Mouse (Mus musculus) thymus, adult 2 months (tissue): ENCODE measurements around the gene Mfsd4a. TPM values are rescaled to one million over a fixed set of nuclear protein-coding genes. Genes with fewer than 3 reads are reported as not detected.

Experiments used
- DNase-seq: peaks from one replicate; pipeline ENCODE4 v3.0.0; 2021
- H3K27ac ChIP-seq: fragments of 200-500 bp; 2 replicates; pipeline ENCODE4 v1.5.1; 2012; ENCODE audit warnings: low read length, control low read depth; ENCODE audit not compliant: control insufficient read depth, insufficient read depth
- H3K27me3 ChIP-seq: fragments of 200-500 bp; 2 replicates; pipeline ENCODE4 v1.6.1; 2012; ENCODE audit warnings: mild to moderate bottlenecking, low read length, moderate library complexity, mixed read lengths; ENCODE audit not compliant: control insufficient read depth, insufficient read depth
- H3K36me3 ChIP-seq: fragments of 200-500 bp; 2 replicates; pipeline ENCODE4 v1.6.1; 2012; ENCODE audit warnings: mild to moderate bottlenecking, low read length, moderate library complexity; ENCODE audit not compliant: control insufficient read depth, insufficient read depth
- H3K4me1 ChIP-seq: fragments of 200-500 bp; replicated peaks from 2 replicates; pipeline ENCODE4 v1.6.1; 2012; ENCODE audit warnings: low read length; ENCODE audit not compliant: control insufficient read depth, insufficient read depth
- H3K4me3 ChIP-seq: fragments of 200-500 bp; 2 replicates; pipeline ENCODE4 v1.5.1; 2012; ENCODE audit warnings: mild to moderate bottlenecking, low read length, control low read depth, moderate library complexity; ENCODE audit not compliant: control insufficient read depth, insufficient read depth
- CTCF ChIP-seq: fragments of 200-500 bp; IDR thresholded peaks from 2 replicates; pipeline ENCODE4 v1.5.1; 2012; ENCODE audit warnings: mild to moderate bottlenecking, control low read depth, low read length, moderate library complexity, borderline replicate concordance; ENCODE audit not compliant: control insufficient read depth, poor library complexity, insufficient read depth; ENCODE audit errors: extremely low read depth
- POLR2A ChIP-seq: fragments of 200-500 bp; IDR thresholded peaks from 2 replicates; pipeline ENCODE4 v1.6.1; 2012; ENCODE audit warnings: mild to moderate bottlenecking, low read length, control low read depth, moderate library complexity; ENCODE audit not compliant: control insufficient read depth, poor library complexity, insufficient read depth; ENCODE audit errors: extremely low read depth
- WGBS: fragments of 180-500 bp; shearing (Covaris S2); methylation state at CpG from one replicate; pipeline ENCODE4 v1.1.7; 2018; 5-methylcytosine and 5-hydroxymethylcytosine counted together
- polyA plus RNA-seq: library from polyadenylated mRNA; depleted of rRNA; stranded (reverse); fragments of >200 nt; gene quantifications from 2 replicates; pipeline ENCODE4 v1.2.3, GENCODE M21; 2012

Mfsd4a gene
- polyA plus RNA-seq, 1 experiment: 5.6 TPM

- no peak for TF ChIP-seq CTCF
- no peak for TF ChIP-seq POLR2A
- Histone ChIP-seq H3K4me1 (peaks cover 12% of the 10 kb centered on the region), H3K27ac (no peak overlapping the region), H3K27me3 (peaks cover 10% of the 10 kb centered on the region; the same call in 1 of the 2 replicates), H3K36me3 (no peaks in the 10 kb centered on the region), H3K4me3 (no peak overlapping the region)
- no peak for DNase-seq
- 95% methylated on average over 8 of the region's 8 CpGs for WGBS
These were observed 1.6 kb upstream of the Mfsd4a start for GRCm38 (mm10) chr1:132069436-132069835.

DNA sequence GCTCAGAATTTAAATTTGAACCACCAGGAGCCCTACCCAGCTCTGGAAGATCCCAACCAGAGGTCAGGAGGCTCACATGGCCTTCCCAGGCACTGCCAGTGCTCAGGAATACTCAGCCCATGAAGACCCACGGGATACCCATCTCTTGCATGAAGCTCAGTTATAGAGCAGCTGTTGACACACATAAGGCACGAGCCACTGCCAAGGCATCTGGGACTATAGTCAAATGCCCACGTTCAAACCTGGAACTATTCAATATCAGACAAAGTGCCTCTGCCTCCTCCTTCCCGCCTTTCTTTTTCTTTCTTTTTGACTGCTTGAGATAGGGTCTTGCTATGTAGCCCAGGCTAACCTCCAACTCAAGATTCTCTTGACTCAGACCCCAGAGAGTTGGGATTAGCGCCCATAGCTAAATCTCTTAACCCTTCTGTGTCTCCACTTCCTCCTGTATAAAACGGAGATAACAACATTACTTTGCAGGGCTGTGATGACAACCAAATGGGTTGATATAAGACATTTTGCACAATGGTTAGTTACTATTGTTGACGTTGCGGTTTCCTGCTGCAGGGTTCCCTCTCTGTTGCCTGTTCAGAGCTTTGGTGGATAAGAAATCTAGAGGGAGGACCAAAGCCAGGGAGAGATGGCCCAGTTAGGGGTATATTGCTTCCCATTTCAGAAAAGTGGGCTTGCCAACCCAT lies 2.2 kb downstream of the Mfsd4a start:
- Histone ChIP-seq H3K36me3 (no peaks in the 10 kb centered on the region), H3K27ac (no peak overlapping the region), H3K4me1 (peaks cover 12% of the 10 kb centered on the region), H3K4me3 (no peak overlapping the region), H3K27me3 (peaks cover 10% of the 10 kb centered on the region; the same call in 1 of the 2 replicates)
- 88% methylated on average over 8 of the region's 8 CpGs for WGBS
- no peak for DNase-seq
- no peak for TF ChIP-seq CTCF
- no peak for TF ChIP-seq POLR2A

DNA sequence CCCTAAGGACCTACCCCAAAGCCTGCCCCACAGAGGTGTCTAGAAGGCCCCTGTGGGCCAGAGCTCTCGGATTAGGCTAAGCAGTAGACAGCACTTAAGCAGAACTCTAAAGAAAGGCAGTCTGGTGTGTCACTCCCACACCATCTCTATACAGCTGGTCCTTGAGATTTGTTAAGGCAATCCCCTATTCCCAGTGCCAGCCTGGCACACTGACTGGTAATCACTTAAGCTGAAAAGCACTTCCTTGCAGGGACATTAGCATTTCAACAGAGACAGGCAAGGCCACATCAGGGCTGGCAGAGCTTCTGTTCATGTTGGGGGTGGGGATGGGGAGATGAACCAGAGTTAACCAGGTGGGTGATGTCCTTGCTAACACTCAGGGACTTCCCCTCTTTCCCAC lies 2.9 kb downstream of the Mfsd4a start:
- no peak for DNase-seq
- Histone ChIP-seq H3K36me3 (no peaks in the 10 kb centered on the region), H3K27ac (no peak overlapping the region), H3K4me1 (peaks cover 12% of the 10 kb centered on the region), H3K4me3 (no peak overlapping the region), H3K27me3 (peaks cover 10% of the 10 kb centered on the region; the same call in 1 of the 2 replicates)
- 95% methylated on average over 1 of the region's 1 CpGs for WGBS
- TF ChIP-seq POLR2A (no peak), CTCF (no peak)

- peaks cover 7% of the 10 kb centered on the region; the same call in 1 of the 2 replicates for H3K27me3 ChIP-seq
- peaks cover 11% of the 10 kb centered on the region for H3K4me1 ChIP-seq
- no peak overlapping the region for H3K4me3 ChIP-seq
- H3K36me3 ChIP-seq: no peaks in the 10 kb centered on the region
- WGBS: 97% methylated on average over 4 of the region's 4 CpGs
- no peak overlapping the region for H3K27ac ChIP-seq
- TF ChIP-seq CTCF (no peak), POLR2A (no peak)
- DNase-seq: no peak
These were observed 4.8 kb downstream of the Mfsd4a start for GRCm38 (mm10) chr1:132063096-132063495.

GRCm38 (mm10) chr1:132061750-132062541 lies 5.9 kb downstream of the Mfsd4a start:
- no peak for TF ChIP-seq POLR2A
- no peak for TF ChIP-seq CTCF
- Histone ChIP-seq H3K4me3 (no peak overlapping the region), H3K36me3 (no peaks in the 10 kb centered on the region), H3K27ac (no peak overlapping the region), H3K4me1 (no peaks in the 10 kb centered on the region; the same call in 1 of the 2 replicates), H3K27me3 (no peaks in the 10 kb centered on the region)
- DNase-seq: no peak
- 88% methylated on average over 6 of the region's 6 CpGs for WGBS

GRCm38 (mm10) chr1:132060036-132060769 lies 7.7 kb downstream of the Mfsd4a start:
- Histone ChIP-seq H3K27me3 (no peaks in the 10 kb centered on the region), H3K4me3 (no peak overlapping the region), H3K36me3 (no peaks in the 10 kb centered on the region), H3K4me1 (peaks cover 1% of the 10 kb centered on the region; the same call in 1 of the 2 replicates), H3K27ac (no peak overlapping the region)
- no peak for DNase-seq
- no peak for TF ChIP-seq CTCF
- no peak for TF ChIP-seq POLR2A
- WGBS: 53% methylated on average over 7 of the region's 7 CpGs
